Mouse (Mus musculus): ENCODE measurements at regions not wholly inside any gene's neighbourhood (a gene's known extent, or its start where the extent isn't known, plus 50 kb on each side); places are given as distances from the start of the nearest gene placed in this dataset.

DNA sequence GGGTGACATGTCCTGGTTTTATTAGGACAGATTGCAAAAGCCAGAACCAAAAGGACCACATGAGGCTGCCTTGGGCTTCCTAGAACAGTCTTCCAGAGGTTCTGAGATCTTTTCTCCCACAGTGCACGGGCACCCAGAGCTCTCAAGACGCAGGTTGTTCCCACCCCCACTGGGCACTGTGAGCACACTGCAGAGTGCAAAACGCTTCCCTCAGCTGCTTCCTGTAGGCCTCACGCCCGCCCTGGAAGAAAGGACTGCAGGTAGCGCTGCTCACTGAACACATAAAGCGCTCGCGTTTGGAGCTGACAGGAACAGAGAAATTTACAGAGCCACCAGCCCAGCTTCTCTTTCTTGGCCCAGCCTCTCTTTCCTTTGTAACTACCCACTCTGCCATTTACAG lies 262.5 kb upstream of the Usp24 start:
- 41% methylated on average over 9 of the region's 9 CpGs for WGBS
- no peak for ATAC-seq (ENCODE audit: borderline replicate concordance, extremely low read depth, low FRiP score, low TSS enrichment)

DNA sequence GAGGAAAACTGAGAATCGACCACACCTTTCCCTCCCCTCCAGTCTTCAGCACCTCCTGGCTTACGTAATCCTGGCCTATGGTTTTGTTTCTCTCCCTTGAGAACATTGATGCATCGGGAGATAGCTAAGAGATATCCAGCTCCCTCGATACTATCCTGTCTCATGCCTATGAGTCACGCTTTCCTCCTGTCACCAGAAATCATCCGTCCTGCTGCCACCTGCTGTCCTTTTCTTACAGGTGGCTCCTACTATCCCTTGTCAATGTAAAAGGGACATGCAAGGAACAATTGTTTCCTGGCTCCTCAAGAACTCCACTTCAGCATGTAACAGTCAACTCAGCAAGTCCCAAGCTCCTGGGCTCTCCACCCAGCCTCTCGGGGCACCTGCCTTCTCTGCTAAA lies 261.7 kb upstream of the Usp24 start:
- 43% methylated on average over 7 of the region's 7 CpGs for WGBS
- H3K4me2 ChIP-seq = no peak overlapping the region
- H3K9ac ChIP-seq = no peak overlapping the region
- no peak overlapping the region for H3K27ac ChIP-seq
- ATAC-seq (ENCODE audit: borderline replicate concordance, extremely low read depth, low FRiP score, low TSS enrichment) = no peak
- no peaks in the 10 kb centered on the region for H3K27me3 ChIP-seq
- H3K4me3 ChIP-seq = no peak overlapping the region
- no peaks in the 10 kb centered on the region for H3K4me1 ChIP-seq
- H3K9me3 ChIP-seq = no peaks in the 10 kb centered on the region
- H3K36me3 ChIP-seq = no peaks in the 10 kb centered on the region

More for the DNA sequence above, 262.5 kb upstream of the Usp24 start:
- Histone ChIP-seq H3K4me3 (no peak overlapping the region), H3K36me3 (no peaks in the 10 kb centered on the region), H3K4me2 (no peak overlapping the region), H3K9ac (no peak overlapping the region), H3K27ac (no peak overlapping the region), H3K9me3 (no peaks in the 10 kb centered on the region), H3K27me3 (no peaks in the 10 kb centered on the region), H3K4me1 (no peaks in the 10 kb centered on the region)

DNA sequence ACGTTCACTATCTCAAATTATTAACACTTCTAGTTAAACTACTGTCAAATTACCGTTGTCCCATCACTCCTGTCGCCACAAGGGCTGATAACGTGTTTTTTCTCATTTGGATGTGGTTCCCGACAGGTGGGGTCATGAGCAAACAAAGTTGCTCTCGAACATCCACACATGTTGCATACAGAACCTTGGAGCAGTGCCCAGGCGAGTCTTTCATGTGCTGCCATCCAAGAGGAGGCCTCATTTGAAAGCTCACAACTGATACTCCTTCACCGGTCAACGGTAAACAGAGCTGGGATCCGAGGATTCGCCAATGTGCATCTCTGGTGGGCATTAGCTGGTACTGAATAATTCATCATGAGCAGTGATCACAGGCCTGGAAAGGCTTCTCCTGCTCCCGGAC lies 253.4 kb upstream of the Usp24 start:
- H3K4me1 ChIP-seq = 0 out of 2 replicates have a peak, but pooled peaks cover 3% of the 10 kb centered on the region
- no peak overlapping the region for H3K27ac ChIP-seq
- H3K9ac ChIP-seq = no peak overlapping the region
- H3K36me3 ChIP-seq = no peaks in the 10 kb centered on the region
- H3K4me2 ChIP-seq = no peak overlapping the region
- no peaks in the 10 kb centered on the region for H3K9me3 ChIP-seq
- WGBS = 57% methylated on average over 12 of the region's 12 CpGs
- H3K27me3 ChIP-seq = no peaks in the 10 kb centered on the region
- H3K4me3 ChIP-seq = no peak overlapping the region
- ATAC-seq (ENCODE audit: borderline replicate concordance, extremely low read depth, low FRiP score, low TSS enrichment) = no peak

DNA sequence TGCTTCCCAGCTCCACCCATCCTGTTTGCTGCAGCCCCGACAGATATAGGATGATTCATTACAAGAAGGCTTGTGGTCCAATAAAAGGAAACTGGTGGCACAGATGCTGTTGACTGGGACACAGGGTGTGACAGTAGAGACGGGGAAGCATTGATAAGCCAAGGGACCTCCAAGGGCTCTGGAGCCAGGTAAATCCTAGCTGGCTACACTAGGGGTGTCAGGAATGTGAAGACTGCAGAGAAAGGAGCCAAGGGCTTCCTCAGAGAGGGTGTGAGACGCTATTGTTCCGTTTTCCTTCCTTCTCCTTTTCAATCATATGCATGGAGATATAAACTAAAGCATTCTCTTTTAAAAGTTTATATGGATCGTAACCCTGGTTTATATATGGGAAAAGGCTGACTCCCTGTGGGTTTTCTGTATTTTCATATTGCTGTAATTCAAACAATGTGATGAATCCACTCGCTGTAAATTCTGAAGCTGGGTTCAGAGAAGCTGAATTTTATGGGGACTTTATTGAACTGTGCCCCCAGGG lies 252.1 kb upstream of the Usp24 start:
- 43% methylated on average over 6 of the region's 6 CpGs for whole genome bisulfite sequencing
- Histone ChIP-seq H3K36me3 (no peaks in the 10 kb centered on the region), H3K27ac (no peak overlapping the region), H3K4me1 (peaks cover 9% of the 10 kb centered on the region; the same call in 1 of the 2 replicates), H3K9ac (no peak overlapping the region), H3K4me3 (no peak overlapping the region), H3K4me2 (no peak overlapping the region), H3K27me3 (no peaks in the 10 kb centered on the region), H3K9me3 (no peaks in the 10 kb centered on the region)
- ATAC-seq (ENCODE audit: borderline replicate concordance, extremely low read depth, low FRiP score, low TSS enrichment) = no peak

DNA sequence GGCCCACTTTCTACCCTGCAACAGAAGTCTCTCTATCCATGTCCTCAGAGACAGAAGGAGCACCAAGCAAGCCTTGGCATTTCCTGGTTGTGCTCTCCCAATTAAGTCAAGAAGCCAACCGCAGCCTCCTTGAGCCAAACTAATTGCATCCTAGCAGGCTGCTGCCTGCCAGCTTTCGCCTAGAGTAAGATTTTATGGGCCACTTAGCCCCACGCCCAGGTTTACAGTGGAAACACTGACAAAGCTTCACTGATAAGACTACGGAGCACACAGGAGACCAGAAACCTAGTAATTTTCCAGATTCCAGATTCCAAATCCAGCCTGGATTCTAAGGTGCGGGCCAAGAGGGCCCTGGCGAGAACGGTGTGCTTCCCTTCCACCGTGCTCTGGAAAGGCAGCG lies 249.0 kb upstream of the Usp24 start:
- no peak for ATAC-seq (ENCODE audit: borderline replicate concordance, extremely low read depth, low FRiP score, low TSS enrichment)
- Histone ChIP-seq H3K36me3 (no peaks in the 10 kb centered on the region), H3K4me3 (no peak overlapping the region), H3K4me1 (peaks cover 9% of the 10 kb centered on the region; the same call in 1 of the 2 replicates), H3K27me3 (no peaks in the 10 kb centered on the region), H3K27ac (no peak overlapping the region), H3K9me3 (no peaks in the 10 kb centered on the region), H3K4me2 (no peak overlapping the region), H3K9ac (no peak overlapping the region)
- 74% methylated on average over 9 of the region's 9 CpGs for WGBS

DNA sequence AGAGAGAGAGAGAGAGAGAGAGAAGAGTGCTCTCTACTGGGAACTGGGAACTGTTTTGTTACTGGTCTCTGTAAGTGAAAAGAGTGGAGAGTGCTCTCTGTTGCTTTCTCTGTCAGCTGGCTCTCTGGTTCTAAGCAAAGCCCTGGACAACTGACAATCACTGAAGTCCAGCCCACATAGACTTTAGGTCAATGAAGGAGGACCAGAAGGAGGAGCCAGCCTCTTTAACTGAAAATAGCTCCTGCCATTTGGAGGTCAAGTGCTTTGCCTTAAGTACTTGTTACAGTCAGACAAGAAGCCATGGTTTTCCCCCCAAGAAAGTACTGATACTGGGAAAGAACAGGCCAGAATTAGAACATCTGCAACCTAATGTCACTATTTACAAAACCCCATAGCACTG lies 232.5 kb upstream of the Usp24 start:
- H3K9me3 ChIP-seq = no peaks in the 10 kb centered on the region
- no peak overlapping the region for H3K4me2 ChIP-seq
- no peak for ATAC-seq (ENCODE audit: borderline replicate concordance, extremely low read depth, low FRiP score, low TSS enrichment)
- no peaks in the 10 kb centered on the region for H3K36me3 ChIP-seq
- no peaks in the 10 kb centered on the region for H3K4me1 ChIP-seq
- H3K4me3 ChIP-seq = no peak overlapping the region
- H3K27ac ChIP-seq = no peak overlapping the region
- no peak overlapping the region for H3K9ac ChIP-seq
- H3K27me3 ChIP-seq = no peaks in the 10 kb centered on the region

DNA sequence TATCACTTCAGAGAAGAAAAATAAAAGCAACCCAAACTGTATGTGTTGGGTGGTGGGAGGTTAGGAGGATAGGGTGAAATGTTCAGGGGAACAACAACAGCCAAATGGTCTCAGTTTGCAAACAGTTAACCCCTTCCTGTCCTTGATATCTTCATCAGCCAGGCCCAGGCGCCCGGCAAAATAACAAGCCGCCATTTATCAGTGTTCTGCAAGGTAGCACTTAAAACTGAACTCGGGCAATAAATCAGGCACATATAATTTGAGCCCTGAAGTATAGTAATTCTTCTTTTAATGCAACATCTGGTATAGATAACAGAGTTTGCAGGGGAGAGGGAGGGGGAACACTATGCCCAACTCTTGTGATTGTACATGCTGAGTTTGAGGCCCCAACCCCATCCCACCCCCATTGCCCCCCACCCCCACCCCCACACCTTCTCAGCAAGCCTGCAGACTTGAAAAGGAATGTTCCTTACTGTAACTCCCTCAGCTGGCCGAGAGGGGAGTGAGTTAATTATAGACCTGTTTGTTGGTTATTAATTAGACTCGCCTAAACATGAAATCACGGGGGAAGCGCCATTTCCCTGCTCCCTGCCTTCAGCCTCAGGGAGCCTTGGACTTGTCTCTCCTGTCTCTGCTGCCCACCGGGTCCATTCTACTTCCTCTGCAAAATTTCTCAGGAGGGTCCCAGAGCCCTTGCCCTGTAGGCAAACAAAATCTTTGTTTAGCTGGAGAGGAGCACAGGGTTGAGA lies 223.9 kb upstream of the Usp24 start:
- Histone ChIP-seq H3K27me3 (no peaks in the 10 kb centered on the region), H3K9me3 (no peaks in the 10 kb centered on the region), H3K36me3 (no peaks in the 10 kb centered on the region), H3K4me1 (no peaks in the 10 kb centered on the region), H3K9ac (no peak overlapping the region), H3K27ac (no peak overlapping the region), H3K4me2 (no peak overlapping the region), H3K4me3 (no peak overlapping the region)
- no peak; the same call in 1 of the 2 replicates for ATAC-seq (ENCODE audit: borderline replicate concordance, extremely low read depth, low FRiP score, low TSS enrichment)
- WGBS = 36% methylated on average over 9 of the region's 9 CpGs

DNA sequence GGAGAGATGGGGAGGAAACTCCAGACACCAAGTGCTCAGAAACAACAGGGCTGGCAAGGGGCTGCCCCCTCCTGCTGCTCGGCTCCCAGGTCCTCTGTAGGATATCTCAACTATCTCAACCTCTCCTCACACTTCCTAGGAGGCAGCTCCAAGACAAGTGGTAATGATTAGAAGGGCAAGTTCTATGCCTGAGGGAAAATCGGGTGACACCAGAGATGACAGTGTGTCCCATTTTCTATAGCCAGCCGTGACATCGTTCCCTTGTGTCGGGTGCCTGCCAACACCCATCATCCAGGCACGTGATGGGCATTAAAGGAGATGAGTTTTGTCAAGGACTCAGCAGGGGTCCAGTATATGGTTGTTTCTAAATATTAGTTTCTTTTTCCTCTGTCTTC lies 223.3 kb upstream of the Usp24 start:
- 71% methylated on average over 6 of the region's 6 CpGs for WGBS
- Histone ChIP-seq H3K9me3 (no peaks in the 10 kb centered on the region), H3K4me2 (no peak overlapping the region), H3K27me3 (no peaks in the 10 kb centered on the region), H3K4me1 (no peaks in the 10 kb centered on the region), H3K4me3 (no peak overlapping the region), H3K36me3 (no peaks in the 10 kb centered on the region), H3K9ac (no peak overlapping the region), H3K27ac (no peak overlapping the region)
- ATAC-seq (ENCODE audit: borderline replicate concordance, extremely low read depth, low FRiP score, low TSS enrichment) = no peak; the same call in 1 of the 2 replicates

DNA sequence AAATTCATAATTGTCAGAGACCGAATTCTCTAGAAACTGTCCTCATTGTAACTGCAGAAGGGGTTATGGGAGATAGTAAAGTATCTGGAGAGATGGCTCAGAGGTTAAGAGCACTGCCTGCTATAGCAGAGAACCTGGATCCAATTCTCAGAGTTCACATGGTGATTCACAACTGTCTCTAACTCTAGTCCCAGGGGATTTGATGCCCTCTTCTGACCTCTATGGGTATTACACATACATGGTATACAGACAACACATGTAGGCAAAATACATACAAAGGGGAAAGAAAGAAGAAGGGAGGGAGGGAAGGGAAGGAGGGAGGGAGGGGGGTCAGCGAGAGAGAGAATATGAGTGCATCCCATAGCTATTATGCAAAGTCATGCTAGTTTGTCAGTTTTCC lies 222.8 kb upstream of the Usp24 start:
- Histone ChIP-seq H3K36me3 (no peaks in the 10 kb centered on the region), H3K4me1 (no peaks in the 10 kb centered on the region), H3K9ac (no peak overlapping the region), H3K4me2 (no peak overlapping the region), H3K27me3 (no peaks in the 10 kb centered on the region), H3K9me3 (no peaks in the 10 kb centered on the region), H3K4me3 (no peak overlapping the region), H3K27ac (no peak overlapping the region)
- WGBS = 81% methylated on average over 2 of the region's 2 CpGs
- ATAC-seq (ENCODE audit: borderline replicate concordance, extremely low read depth, low FRiP score, low TSS enrichment) = no peak

DNA sequence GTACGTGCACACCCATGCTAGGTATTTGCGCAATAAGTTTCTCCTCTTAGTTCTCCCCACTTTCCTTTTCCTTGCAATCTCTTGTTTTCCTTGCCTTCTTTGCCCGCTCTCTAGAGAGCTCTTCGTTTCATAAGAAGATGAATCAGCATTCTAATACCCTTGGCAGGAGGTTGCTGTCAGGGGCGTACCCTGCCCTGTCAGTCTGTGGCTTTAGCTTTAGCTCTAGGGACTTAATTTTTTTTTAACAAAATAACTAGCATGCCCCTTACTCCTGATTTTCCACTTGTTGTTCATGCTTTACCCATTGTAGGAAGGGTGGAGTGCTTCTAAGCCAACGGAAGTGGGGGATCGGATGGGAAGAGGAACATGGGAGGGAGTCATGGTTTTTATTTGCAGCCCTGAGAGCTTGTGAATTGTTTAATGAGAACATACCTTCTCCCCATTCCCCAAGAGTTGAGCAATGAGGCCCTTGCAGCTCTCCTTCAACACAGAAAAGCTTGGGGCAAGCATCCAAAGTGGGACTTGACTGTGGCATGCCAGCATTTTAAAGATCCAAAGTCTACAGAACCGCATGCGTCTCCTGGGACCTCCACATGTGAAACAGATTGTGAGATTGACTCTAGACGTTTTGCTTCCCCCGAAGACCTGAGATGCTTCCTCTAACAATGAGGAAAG lies 221.0 kb upstream of the Usp24 start:
- no peaks in the 10 kb centered on the region for H3K27me3 ChIP-seq
- no peak overlapping the region for H3K4me3 ChIP-seq
- H3K36me3 ChIP-seq = no peaks in the 10 kb centered on the region
- H3K27ac ChIP-seq = no peak overlapping the region
- WGBS = 78% methylated on average over 11 of the region's 11 CpGs
- H3K9ac ChIP-seq = no peak overlapping the region
- no peaks in the 10 kb centered on the region for H3K9me3 ChIP-seq
- no peaks in the 10 kb centered on the region for H3K4me1 ChIP-seq
- no peak overlapping the region for H3K4me2 ChIP-seq
- no peak for ATAC-seq (ENCODE audit: borderline replicate concordance, extremely low read depth, low FRiP score, low TSS enrichment)

DNA sequence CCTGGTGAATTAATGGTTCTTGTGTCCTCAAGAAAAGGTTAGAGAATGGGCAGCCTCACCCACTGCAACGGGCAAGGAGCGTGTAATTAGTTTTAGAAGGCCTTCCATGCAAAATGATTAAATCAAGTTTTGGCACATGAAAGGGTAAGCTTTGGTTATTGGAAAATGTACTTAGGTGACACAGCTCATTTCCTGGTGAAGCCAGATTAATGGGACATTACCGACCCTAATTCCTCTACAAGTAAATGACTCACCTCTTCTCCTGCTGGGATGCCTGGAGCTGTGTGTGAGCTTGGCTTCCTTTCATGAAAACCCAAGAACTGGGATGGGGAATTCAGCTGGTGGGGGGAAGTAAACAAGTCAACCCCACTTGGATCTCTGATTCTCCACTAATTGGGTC lies 219.9 kb upstream of the Usp24 start:
- H3K4me2 ChIP-seq = no peak overlapping the region
- H3K4me1 ChIP-seq = peaks cover 2% of the 10 kb centered on the region; the same call in 1 of the 2 replicates
- H3K9me3 ChIP-seq = no peaks in the 10 kb centered on the region
- H3K27me3 ChIP-seq = no peaks in the 10 kb centered on the region
- H3K27ac ChIP-seq = no peak overlapping the region
- no peaks in the 10 kb centered on the region for H3K36me3 ChIP-seq
- no peak overlapping the region for H3K9ac ChIP-seq
- WGBS = 69% methylated on average over 3 of the region's 3 CpGs
- no peak for ATAC-seq (ENCODE audit: borderline replicate concordance, extremely low read depth, low FRiP score, low TSS enrichment)
- no peak overlapping the region for H3K4me3 ChIP-seq

DNA sequence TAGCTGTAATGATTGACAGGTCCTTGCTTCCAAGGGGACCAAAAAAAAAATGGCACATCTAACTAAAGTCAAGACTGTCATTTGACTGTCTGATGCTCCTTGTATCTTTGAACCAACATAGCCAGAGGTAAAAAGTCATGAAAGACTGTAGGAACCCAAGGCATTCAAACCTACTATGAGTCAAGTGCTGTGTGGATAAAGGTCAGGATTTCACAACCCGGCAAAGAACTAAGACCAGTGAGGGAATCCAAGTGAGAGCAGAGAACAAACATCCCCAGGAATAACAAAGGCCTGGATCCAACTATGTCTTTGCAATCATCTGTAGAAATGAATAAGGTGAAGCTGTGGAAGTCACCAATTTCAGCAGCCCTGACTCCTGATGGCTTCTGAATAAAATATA lies 218.2 kb upstream of the Usp24 start:
- Histone ChIP-seq H3K4me2 (no peak overlapping the region), H3K4me1 (peaks cover 13% of the 10 kb centered on the region), H3K9me3 (no peaks in the 10 kb centered on the region), H3K9ac (no peak overlapping the region), H3K36me3 (no peaks in the 10 kb centered on the region), H3K27me3 (no peaks in the 10 kb centered on the region), H3K4me3 (no peak overlapping the region), H3K27ac (no peak overlapping the region)
- WGBS = 84% methylated on average over 1 of the region's 1 CpGs
- ATAC-seq (ENCODE audit: borderline replicate concordance, extremely low read depth, low FRiP score, low TSS enrichment) = no peak

All from lung, embryonic 15.5 days (tissue).